Mouse (Mus musculus): ENCODE data around the gene Zfp2. TPM values are rescaled to one million over a fixed set of nuclear protein-coding genes. Genes with fewer than 3 reads are reported as not detected.
A peak's percentile ranks its signal among the peaks of the same experiment; 100 is the strongest.

Zfp2 gene
- polyA plus RNA-seq, 1 experiment from 2014 or later, result 10.5 TPM

DNA sequence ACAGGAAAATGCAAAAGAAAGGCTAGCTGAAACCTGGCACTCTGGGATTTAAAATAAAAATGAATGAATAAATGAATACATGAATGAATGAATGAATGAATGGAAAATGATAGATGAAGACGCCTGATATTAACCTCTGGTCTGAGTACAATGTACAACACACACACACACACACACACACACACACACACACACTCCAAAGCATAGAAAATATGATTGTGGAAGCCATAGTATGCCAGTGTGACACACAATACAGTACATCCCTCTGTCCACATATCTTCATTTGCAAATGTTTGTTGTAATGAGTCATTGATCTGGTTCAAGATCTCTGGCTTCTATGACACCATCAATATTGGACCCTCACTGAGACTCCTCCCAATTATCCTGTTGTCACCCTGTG is 16.1 kb upstream of the Zfp2 start:
- H3K36me3 ChIP-seq (ENCODE audit: control insufficient read depth, insufficient read depth, low read length), result no peaks in the 10 kb centered on the region
- H3K9me3 ChIP-seq (ENCODE audit: control insufficient read depth, low read length), result no peaks in the 10 kb centered on the region
- H3K27ac ChIP-seq (replicated peaks; ENCODE audit: low read depth, low read length), result no peak overlapping the region; the same call in 1 of the 2 replicates
- no peak overlapping the region for H3K9ac ChIP-seq (ENCODE audit: low read depth, low read length)
- peak overlapping the region; percentile 85 for H3K4me2 ChIP-seq (ENCODE audit: low read depth, low read length)
- no peaks in the 10 kb centered on the region; the same call in 1 of the 2 replicates for H3K4me1 ChIP-seq (ENCODE audit: control insufficient read depth, insufficient read depth, low read length)
- no peaks in the 10 kb centered on the region for H3K27me3 ChIP-seq (replicated peaks; ENCODE audit: control insufficient read depth, insufficient read depth, low read length)
- ATAC-seq (ENCODE audit: low read depth) (no peak), DNase-seq (ENCODE audit: low spot score) (no peak)
- H3K4me3 ChIP-seq (ENCODE audit: low read depth, low read length), result peak overlapping the region; percentile 61
- 76% methylated on average over 1 of the region's 1 CpGs for WGBS

DNA sequence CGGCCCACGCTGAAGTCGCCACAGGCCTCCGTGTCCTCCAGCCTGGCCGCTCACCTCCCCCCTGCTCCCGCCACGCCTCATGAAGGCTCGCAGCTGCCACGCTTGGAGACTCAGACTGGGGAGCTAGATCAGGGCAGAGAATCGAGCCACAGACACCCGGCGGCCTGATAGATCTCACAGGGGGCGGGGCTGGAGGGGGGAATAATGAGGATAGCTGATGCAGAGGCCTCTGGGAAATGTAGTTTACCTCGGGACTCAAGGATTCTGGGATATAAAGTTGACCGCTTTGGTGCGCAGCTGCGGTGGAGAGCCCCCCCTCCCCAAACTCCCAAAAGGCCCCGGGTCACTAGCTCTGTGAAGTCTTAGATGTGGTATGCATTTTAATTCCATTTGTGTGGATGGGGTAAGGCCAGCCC is 15.5 kb upstream of the Zfp2 start, which contains the start of gene Zfp354b:
TSS of gene Zfp354b (minus strand) at position 183 of the 416 bp plus-strand sequence.
- H3K4me3 ChIP-seq (ENCODE audit: low read depth, low read length), result peak within 1 kb of the TSS; percentile 61
- H3K9ac ChIP-seq (ENCODE audit: low read depth, low read length), result peak within 1 kb of the TSS; percentile 72
- no peaks in the 10 kb centered on the region; the same call in 1 of the 2 replicates for H3K4me1 ChIP-seq (ENCODE audit: control insufficient read depth, insufficient read depth, low read length)
- no peaks in the 10 kb centered on the region for H3K27me3 ChIP-seq (replicated peaks; ENCODE audit: control insufficient read depth, insufficient read depth, low read length)
- no peaks in the 10 kb centered on the region for H3K9me3 ChIP-seq (ENCODE audit: control insufficient read depth, low read length)
- ATAC-seq (ENCODE audit: low read depth) (peak; percentile 95), DNase-seq (ENCODE audit: low spot score) (peak; percentile 96)
- H3K36me3 ChIP-seq (ENCODE audit: control insufficient read depth, insufficient read depth, low read length), result no peaks in the 10 kb centered on the region
- WGBS, result under 1% methylated on average over 17 of the region's 18 CpGs
- H3K27ac ChIP-seq (replicated peaks; ENCODE audit: low read depth, low read length), result no peak within 1 kb of the TSS; the same call in 1 of the 2 replicates
- peak within 1 kb of the TSS; percentile 85 for H3K4me2 ChIP-seq (ENCODE audit: low read depth, low read length)

DNA sequence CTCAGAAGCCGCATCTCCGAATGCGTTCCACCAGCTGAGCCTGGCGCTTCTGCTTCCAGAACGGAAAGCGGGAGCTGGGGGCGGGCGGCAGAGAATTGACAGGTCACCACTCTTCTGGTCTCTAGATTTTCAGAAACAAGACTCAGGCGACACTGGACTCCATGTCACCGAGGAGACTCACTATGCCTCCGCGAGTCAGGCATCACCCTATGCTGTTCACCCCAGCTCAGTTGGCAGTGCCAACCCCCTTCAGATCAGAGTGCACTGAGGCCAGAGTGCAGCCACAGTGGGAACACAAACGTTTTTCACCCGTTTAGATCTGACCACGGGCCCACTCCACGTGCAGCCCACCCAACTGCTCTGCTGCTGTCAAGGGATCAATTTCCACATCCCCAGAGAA is 15.1 kb upstream of the Zfp2 start:
- H3K27me3 ChIP-seq (replicated peaks; ENCODE audit: control insufficient read depth, insufficient read depth, low read length), result no peaks in the 10 kb centered on the region
- H3K27ac ChIP-seq (replicated peaks; ENCODE audit: low read depth, low read length), result no peak overlapping the region
- no peaks in the 10 kb centered on the region for H3K36me3 ChIP-seq (ENCODE audit: control insufficient read depth, insufficient read depth, low read length)
- H3K9me3 ChIP-seq (ENCODE audit: control insufficient read depth, low read length), result no peaks in the 10 kb centered on the region
- peak overlapping the region; percentile 72 for H3K9ac ChIP-seq (ENCODE audit: low read depth, low read length)
- ATAC-seq (ENCODE audit: low read depth) (peak; percentile 27), DNase-seq (ENCODE audit: low spot score) (no peak)
- H3K4me1 ChIP-seq (ENCODE audit: control insufficient read depth, insufficient read depth, low read length), result no peaks in the 10 kb centered on the region; the same call in 1 of the 2 replicates
- WGBS, result under 1% methylated on average over 16 of the region's 16 CpGs
- peak overlapping the region; percentile 85 for H3K4me2 ChIP-seq (ENCODE audit: low read depth, low read length)
- peak overlapping the region; percentile 61 for H3K4me3 ChIP-seq (ENCODE audit: low read depth, low read length)

DNA sequence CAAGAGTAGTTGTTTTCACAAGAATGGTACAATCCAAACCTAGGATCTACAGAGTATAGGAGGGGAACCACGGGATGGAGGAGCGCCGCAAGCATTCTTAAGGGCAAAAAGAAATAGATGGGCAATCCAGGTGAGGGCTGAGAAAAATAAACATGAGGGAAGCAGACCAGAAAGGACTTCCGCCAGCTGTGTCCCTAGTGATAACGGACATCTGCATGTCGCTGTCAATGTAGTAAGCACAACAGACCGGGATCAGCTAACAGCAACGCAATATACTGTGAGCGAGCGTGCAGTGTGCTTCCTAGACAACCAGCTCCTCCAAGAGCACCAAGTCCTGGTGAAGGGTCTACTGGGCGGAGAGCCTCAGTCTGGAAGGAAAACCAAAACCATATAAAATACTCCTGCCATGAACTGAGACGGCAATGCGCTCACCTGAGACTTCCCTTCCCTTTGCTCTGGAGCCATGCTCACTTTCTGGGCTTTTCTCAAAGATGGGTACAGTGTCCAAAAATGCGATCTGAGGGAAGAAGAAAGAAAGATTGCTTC is 14.6 kb upstream of the Zfp2 start:
- DNase-seq (ENCODE audit: low spot score), result peak; percentile 4

DNA sequence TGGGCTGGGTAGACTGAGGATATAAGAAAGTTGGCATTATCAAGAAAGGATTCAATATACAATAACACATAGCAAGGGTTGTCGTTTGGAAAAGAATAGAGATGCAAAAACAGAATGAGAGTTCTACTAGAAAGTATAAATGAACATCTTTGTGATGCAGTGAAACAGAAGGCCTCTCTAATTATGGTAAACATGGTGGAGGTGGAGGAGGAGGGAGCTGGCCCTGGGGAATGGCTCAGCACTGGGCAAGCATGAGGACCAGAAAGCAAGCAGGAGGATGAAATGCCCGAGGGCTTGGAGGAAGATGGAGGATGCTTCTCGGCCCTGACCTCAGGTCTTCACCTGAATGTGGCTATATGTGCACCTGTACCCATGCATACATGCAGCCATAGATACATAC is 1.5 kb downstream of the Zfp2 start:
- no peak for DNase-seq (ENCODE audit: low spot score)
- Histone ChIP-seq H3K9me3 (ENCODE audit: control insufficient read depth, low read length) (peaks cover 23% of the 10 kb centered on the region), H3K27me3 (replicated peaks; ENCODE audit: control insufficient read depth, insufficient read depth, low read length) (no peaks in the 10 kb centered on the region)

More for the DNA sequence above, 14.6 kb upstream of the Zfp2 start:
- H3K4me3 ChIP-seq (ENCODE audit: low read depth, low read length), result peak overlapping the region; percentile 61
- WGBS, result 27% methylated on average over 14 of the region's 14 CpGs
- H3K27me3 ChIP-seq (replicated peaks; ENCODE audit: control insufficient read depth, insufficient read depth, low read length), result no peaks in the 10 kb centered on the region
- no peaks in the 10 kb centered on the region; the same call in 1 of the 2 replicates for H3K4me1 ChIP-seq (ENCODE audit: control insufficient read depth, insufficient read depth, low read length)
- peak overlapping the region; percentile 72 for H3K9ac ChIP-seq (ENCODE audit: low read depth, low read length)
- no peak for ATAC-seq (ENCODE audit: low read depth)
- H3K36me3 ChIP-seq (ENCODE audit: control insufficient read depth, insufficient read depth, low read length), result no peaks in the 10 kb centered on the region
- H3K9me3 ChIP-seq (ENCODE audit: control insufficient read depth, low read length), result no peaks in the 10 kb centered on the region
- H3K4me2 ChIP-seq (ENCODE audit: low read depth, low read length), result peak overlapping the region; percentile 85
- no peak overlapping the region for H3K27ac ChIP-seq (replicated peaks; ENCODE audit: low read depth, low read length)

DNA sequence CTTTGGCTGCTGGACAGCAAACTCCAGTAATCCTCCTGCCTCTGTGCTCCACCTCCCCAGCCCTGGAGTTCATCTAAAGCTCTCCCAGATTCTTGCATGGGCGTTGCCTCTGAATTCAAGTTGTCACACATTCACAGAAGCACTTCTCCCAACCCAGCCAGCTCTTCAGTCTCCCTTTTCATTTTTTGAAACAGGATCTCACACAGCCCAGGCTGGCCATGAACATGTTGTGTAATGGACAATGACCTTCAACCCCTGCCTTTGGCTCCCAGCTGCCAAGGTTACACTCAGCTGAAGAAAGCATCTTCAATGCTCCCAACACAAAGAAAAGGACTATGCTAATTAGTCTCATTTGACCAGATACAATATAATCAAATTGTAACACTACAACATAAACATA is 2.7 kb downstream of the Zfp2 start:
- ATAC-seq (ENCODE audit: low read depth) (no peak), DNase-seq (ENCODE audit: low spot score) (no peak)
- H3K27ac ChIP-seq (replicated peaks; ENCODE audit: low read depth, low read length), result no peak overlapping the region
- peaks cover 23% of the 10 kb centered on the region for H3K9me3 ChIP-seq (ENCODE audit: control insufficient read depth, low read length)
- H3K36me3 ChIP-seq (ENCODE audit: control insufficient read depth, insufficient read depth, low read length), result peaks cover 53% of the 10 kb centered on the region
- 86% methylated on average over 1 of the region's 1 CpGs for WGBS
- H3K27me3 ChIP-seq (replicated peaks; ENCODE audit: control insufficient read depth, insufficient read depth, low read length), result no peaks in the 10 kb centered on the region
- H3K4me3 ChIP-seq (ENCODE audit: low read depth, low read length), result no peak overlapping the region
- H3K9ac ChIP-seq (ENCODE audit: low read depth, low read length), result no peak overlapping the region
- H3K4me1 ChIP-seq (ENCODE audit: control insufficient read depth, insufficient read depth, low read length), result no peaks in the 10 kb centered on the region
- no peak overlapping the region for H3K4me2 ChIP-seq (ENCODE audit: low read depth, low read length)

More for the DNA sequence above, 1.5 kb downstream of the Zfp2 start:
- Histone ChIP-seq H3K4me3 (ENCODE audit: low read depth, low read length) (no peak overlapping the region), H3K36me3 (ENCODE audit: control insufficient read depth, insufficient read depth, low read length) (peaks cover 42% of the 10 kb centered on the region), H3K4me1 (ENCODE audit: control insufficient read depth, insufficient read depth, low read length) (no peaks in the 10 kb centered on the region), H3K27ac (replicated peaks; ENCODE audit: low read depth, low read length) (no peak overlapping the region), H3K9ac (ENCODE audit: low read depth, low read length) (no peak overlapping the region), H3K4me2 (ENCODE audit: low read depth, low read length) (no peak overlapping the region)
- 95% methylated on average over 3 of the region's 3 CpGs for WGBS
- no peak for ATAC-seq (ENCODE audit: low read depth)

DNA sequence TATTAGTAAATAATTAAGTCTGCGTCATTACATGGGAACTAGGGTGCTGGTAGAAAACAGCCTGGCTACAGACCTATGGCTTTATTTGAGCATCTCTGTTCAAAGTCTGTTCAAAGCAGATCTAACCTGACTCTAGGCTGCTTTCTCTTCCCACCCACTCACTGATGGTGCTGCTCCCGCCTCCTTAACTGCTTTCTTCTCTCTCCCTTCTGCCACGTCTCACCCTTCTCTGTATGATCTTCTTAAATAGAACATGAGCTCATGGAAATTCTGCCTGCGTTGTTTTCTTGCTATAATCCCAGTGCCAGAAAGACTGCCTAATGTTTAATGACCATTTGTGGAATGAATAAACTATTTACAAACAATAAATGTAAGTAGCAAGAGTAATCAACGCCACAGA is 7.8 kb downstream of the Zfp2 start:
- H3K9me3 ChIP-seq (ENCODE audit: control insufficient read depth, low read length), result peaks cover 55% of the 10 kb centered on the region
- no peak for ATAC-seq (ENCODE audit: low read depth)
- WGBS, result 88% methylated on average over 5 of the region's 5 CpGs
- H3K4me1 ChIP-seq (ENCODE audit: control insufficient read depth, insufficient read depth, low read length), result no peaks in the 10 kb centered on the region
- H3K27me3 ChIP-seq (replicated peaks; ENCODE audit: control insufficient read depth, insufficient read depth, low read length), result no peaks in the 10 kb centered on the region
- peaks cover 94% of the 10 kb centered on the region for H3K36me3 ChIP-seq (ENCODE audit: control insufficient read depth, insufficient read depth, low read length)
- DNase-seq (ENCODE audit: low spot score), result no peak
- H3K9ac ChIP-seq (ENCODE audit: low read depth, low read length), result no peak overlapping the region
- no peak overlapping the region for H3K4me3 ChIP-seq (ENCODE audit: low read depth, low read length)
- H3K27ac ChIP-seq (replicated peaks; ENCODE audit: low read depth, low read length), result no peak overlapping the region
- H3K4me2 ChIP-seq (ENCODE audit: low read depth, low read length), result no peak overlapping the region

DNA sequence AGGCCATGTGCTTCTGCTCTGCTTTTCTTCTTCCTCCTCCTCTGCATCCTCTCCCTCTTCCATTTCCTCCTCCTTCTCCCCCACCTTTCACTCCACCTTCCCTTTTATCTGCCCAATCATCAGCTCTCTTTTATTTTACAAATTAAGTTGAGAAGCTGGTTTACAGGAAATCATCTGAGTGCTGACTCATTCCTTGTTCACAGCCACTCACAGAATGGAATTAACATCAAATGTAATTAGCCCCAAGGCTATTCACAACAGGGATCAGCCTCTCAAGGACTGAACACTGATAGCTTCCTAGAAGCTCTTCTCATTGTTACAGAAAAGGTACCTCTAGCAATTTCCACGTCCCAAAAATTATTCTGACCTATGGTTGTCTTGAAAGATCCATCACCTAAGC is 18.6 kb downstream of the Zfp2 start:
- DNase-seq (ENCODE audit: low spot score) (no peak), ATAC-seq (ENCODE audit: low read depth) (no peak)
- no peak overlapping the region for H3K9ac ChIP-seq (ENCODE audit: low read depth, low read length)
- 85% methylated on average over 1 of the region's 1 CpGs for WGBS
- H3K4me1 ChIP-seq (ENCODE audit: control insufficient read depth, insufficient read depth, low read length), result no peaks in the 10 kb centered on the region
- H3K4me3 ChIP-seq (ENCODE audit: low read depth, low read length), result no peak overlapping the region
- no peaks in the 10 kb centered on the region for H3K27me3 ChIP-seq (replicated peaks; ENCODE audit: control insufficient read depth, insufficient read depth, low read length)
- peaks cover 72% of the 10 kb centered on the region for H3K9me3 ChIP-seq (ENCODE audit: control insufficient read depth, low read length)
- H3K27ac ChIP-seq (replicated peaks; ENCODE audit: low read depth, low read length), result no peak overlapping the region
- H3K36me3 ChIP-seq (ENCODE audit: control insufficient read depth, insufficient read depth, low read length), result peaks cover 40% of the 10 kb centered on the region
- no peak overlapping the region for H3K4me2 ChIP-seq (ENCODE audit: low read depth, low read length)

DNA sequence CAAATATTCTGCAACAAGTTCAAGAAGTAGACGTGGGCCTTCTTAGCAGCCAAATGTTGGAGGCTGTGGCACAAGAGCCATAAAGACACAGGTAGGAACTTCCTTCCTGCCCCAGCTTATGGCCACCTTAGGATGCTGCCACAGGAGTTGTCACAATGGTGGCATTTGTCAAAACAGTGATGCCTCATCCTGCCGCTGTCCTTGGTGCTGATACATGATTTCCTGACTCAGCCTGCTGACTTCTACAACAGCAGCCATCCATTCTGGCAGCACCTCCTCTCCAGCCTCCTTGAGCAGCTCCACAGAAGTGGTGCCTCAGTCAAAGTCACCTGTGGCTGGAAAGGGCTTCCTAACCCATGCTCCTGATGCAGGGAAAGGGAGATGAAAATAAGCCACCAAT is 23.5 kb downstream of the Zfp2 start:
- H3K27ac ChIP-seq (replicated peaks; ENCODE audit: low read depth, low read length), result no peak overlapping the region
- no peak overlapping the region for H3K4me3 ChIP-seq (ENCODE audit: low read depth, low read length)
- H3K9me3 ChIP-seq (ENCODE audit: control insufficient read depth, low read length), result peaks cover 24% of the 10 kb centered on the region
- no peak overlapping the region for H3K4me2 ChIP-seq (ENCODE audit: low read depth, low read length)
- H3K4me1 ChIP-seq (ENCODE audit: control insufficient read depth, insufficient read depth, low read length), result no peaks in the 10 kb centered on the region
- H3K9ac ChIP-seq (ENCODE audit: low read depth, low read length), result no peak overlapping the region
- DNase-seq (ENCODE audit: low spot score), result no peak
- no peaks in the 10 kb centered on the region for H3K27me3 ChIP-seq (replicated peaks; ENCODE audit: control insufficient read depth, insufficient read depth, low read length)
- WGBS, result 52% methylated on average over 2 of the region's 2 CpGs
- ATAC-seq (ENCODE audit: low read depth), result no peak
- no peaks in the 10 kb centered on the region for H3K36me3 ChIP-seq (ENCODE audit: control insufficient read depth, insufficient read depth, low read length)
